Mouse (Mus musculus) CD4-positive, CD25-positive, alpha-beta regulatory T cell, adult 2 months (primary cell): ENCODE measurements around the gene Gm21732.
"Not testable (repeated sequence)": the region's sequence is repeated elsewhere in the genome, so short reads cannot be mapped to it uniquely, and the experiment has no call there.

Experiments used
- DNase-seq: peaks from one replicate; pipeline ENCODE4 v3.0.0-alpha.2; 2012; ENCODE audit warnings: low read depth, low spot score

Gene Gm21732

DNA sequence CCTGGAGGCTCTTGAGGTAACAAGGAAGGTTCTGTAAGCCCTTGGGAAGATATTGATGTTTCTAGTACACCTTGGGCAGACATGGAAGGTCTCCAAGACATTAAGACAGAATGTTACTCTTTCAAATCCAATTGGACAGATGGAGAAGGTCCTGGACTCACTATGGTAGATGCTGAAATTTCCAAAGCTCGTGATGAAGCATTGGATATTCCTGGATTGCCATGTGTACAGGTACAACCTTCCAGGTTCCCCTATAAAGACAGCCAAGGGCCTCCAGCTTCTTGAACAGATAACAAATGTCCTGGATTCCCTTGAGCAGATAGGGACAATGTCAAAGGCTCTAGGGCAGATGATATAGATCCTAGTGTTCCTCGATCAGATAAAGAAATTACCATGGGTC is at the start of gene Gm21732:
Gene Gm21732, minus strand, starts transcription at position 101 of the 400 bp plus-strand sequence.
- DNase-seq: not testable (repeated sequence)
